Mouse (Mus musculus): ENCODE measurements around the gene Pigc. TPM values are rescaled to one million over a fixed set of nuclear protein-coding genes. Genes with fewer than 3 reads are reported as not detected.

Gene Pigc
- polyA plus RNA-seq (2017; shearing (Covaris generic)) = 18.3 TPM

GRCm38 (mm10) chr1:161968589-161969407 is at the start of gene Pigc:
Gene Pigc (plus strand): TSS chr1:161969186.

GRCm38 (mm10) chr1:161979536-161979935 is 10.6 kb downstream of the Pigc start, which contains the start of gene 4930558K02Rik:
Gene 4930558K02Rik (minus strand): TSS chr1:161979636.

Other genes with a start within 250 kb of the Pigc start
- 292 TPM for gene Fasl, start 180.7 kb upstream of the Pigc start, polyA plus RNA-seq (2017; shearing (Covaris generic))
- gene Suco, start 92.5 kb upstream of the Pigc start, polyA plus RNA-seq (2017; shearing (Covaris generic)) = 103 TPM
- 0.89 TPM for gene 4930558K02Rik, start 10.4 kb downstream of the Pigc start, polyA plus RNA-seq (2017; shearing (Covaris generic))

Measured in effector memory CD4-positive, alpha-beta T cell, adult 7 months (primary cell).